Mouse (Mus musculus) brain, embryonic 14.5 days (tissue): ENCODE results near the gene Ppm1b.

ENCODE experiments used
- CTCF ChIP-seq: fragments of 200-500 bp; IDR thresholded peaks from 2 replicates; pipeline ENCODE4 v1.5.1; 2012; ENCODE audit warnings: inconsistent platforms, mild to moderate bottlenecking, moderate library complexity, borderline replicate concordance; ENCODE audit not compliant: insufficient read depth, insufficient read length; ENCODE audit errors: extremely low read depth
- POLR2A ChIP-seq: fragments of 200-500 bp; IDR thresholded peaks from 2 replicates; pipeline ENCODE4 v1.6.1; 2012; ENCODE audit warnings: mild to moderate bottlenecking, inconsistent platforms, borderline replicate concordance; ENCODE audit not compliant: poor library complexity, insufficient read depth, insufficient read length, severe bottlenecking; ENCODE audit errors: extremely low read depth

DNA sequence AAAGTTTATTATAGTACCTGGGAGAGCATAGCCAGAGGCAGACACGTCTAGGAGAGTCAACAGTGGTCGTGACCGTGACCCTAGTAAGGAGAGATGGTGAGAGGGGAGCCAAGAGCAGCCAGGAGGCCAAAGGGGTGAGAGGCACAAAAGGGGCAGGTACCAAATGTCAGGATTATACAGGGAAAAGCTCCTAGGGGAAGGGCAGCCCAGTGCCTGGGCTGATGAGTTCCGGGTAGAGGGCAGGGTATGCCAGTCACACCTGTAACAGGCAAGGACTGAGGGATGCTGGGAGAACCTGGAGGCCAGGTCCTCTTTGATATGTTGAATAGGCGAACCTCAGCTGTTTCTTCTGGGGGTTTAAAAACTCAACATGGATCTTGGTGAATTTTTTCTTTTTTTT is 2.8 kb upstream of the Ppm1b start:
- TF ChIP-seq POLR2A (no peak), CTCF (no peak)
